Mouse (Mus musculus): ENCODE results near the gene S100a13. TPM values are rescaled to one million over a fixed set of nuclear protein-coding genes. Genes with fewer than 3 reads are reported as not detected.

S100a13 gene
- 133 TPM for polyA plus RNA-seq (2017; shearing (Covaris generic))

GRCm38 (mm10) chr3:90513796-90514590, at the start of gene S100a13, which contains the start of gene S100a1:
Gene S100a13, plus strand, starts transcription at chr3:90514435.
Gene S100a1, minus strand, starts transcription at chr3:90514392.

GRCm38 (mm10) chr3:90465686-90466310, 48.4 kb upstream of the S100a13 start, which contains the start of gene Npr1:
Gene Npr1, minus strand, starts transcription at chr3:90465866.

GRCm38 (mm10) chr3:90475831-90476611, 38.2 kb upstream of the S100a13 start, which contains the start of gene Ilf2:
Gene Ilf2, plus strand, starts transcription at chr3:90476126.

GRCm38 (mm10) chr3:90490696-90491256, 23.5 kb upstream of the S100a13 start, which contains the start of gene Snapin:
Gene Snapin, minus strand, starts transcription at chr3:90491033.

GRCm38 (mm10) chr3:90508950-90509746, 5.1 kb upstream of the S100a13 start, which contains the start of gene Chtop:
Gene Chtop, minus strand, starts transcription at chr3:90509498.

GRCm38 (mm10) chr3:90526580-90526979, 12.3 kb downstream of the S100a13 start, which contains the start of gene S100a14:
Gene S100a14, plus strand, starts transcription at chr3:90526856.

GRCm38 (mm10) chr3:90537141-90537904, 23.1 kb downstream of the S100a13 start, which contains the start of gene S100a16:
Gene S100a16, plus strand, starts transcription at chr3:90537254.

GRCm38 (mm10) chr3:90560008-90560628, 45.9 kb downstream of the S100a13 start, which contains the start of gene S100a3:
Gene S100a3, plus strand, starts transcription at chr3:90560578.

Other genes starting within 250 kb of the S100a13 start
- 53.6 TPM for gene Dennd4b, start 249.2 kb upstream of the S100a13 start, polyA plus RNA-seq (2017; shearing (Covaris generic))
- gene Gatad2b, start 221.3 kb upstream of the S100a13 start, polyA plus RNA-seq (2017; shearing (Covaris generic)): 12.1 TPM
- gene Slc27a3, start 124.5 kb upstream of the S100a13 start, polyA plus RNA-seq (2017; shearing (Covaris generic)): 0.49 TPM
- gene Ints3, start 80.8 kb upstream of the S100a13 start, polyA plus RNA-seq (2017; shearing (Covaris generic)): 34.7 TPM
- gene Npr1, start 48.6 kb upstream of the S100a13 start, polyA plus RNA-seq (2017; shearing (Covaris generic)): not detected
- 102 TPM for gene Ilf2, start 38.3 kb upstream of the S100a13 start, polyA plus RNA-seq (2017; shearing (Covaris generic))
- 107 TPM for gene Snapin, start 23.4 kb upstream of the S100a13 start, polyA plus RNA-seq (2017; shearing (Covaris generic))
- 166 TPM for gene Chtop, start 4.9 kb upstream of the S100a13 start, polyA plus RNA-seq (2017; shearing (Covaris generic))
- gene S100a1, start within 50 bp of the S100a13 start, polyA plus RNA-seq (2017; shearing (Covaris generic)): 3.4 TPM
- gene S100a14, start 12.4 kb downstream of the S100a13 start, polyA plus RNA-seq (2017; shearing (Covaris generic)): not detected
- 0.30 TPM for gene S100a16, start 22.8 kb downstream of the S100a13 start, polyA plus RNA-seq (2017; shearing (Covaris generic))
- 1.3 TPM for gene S100a3, start 46.1 kb downstream of the S100a13 start, polyA plus RNA-seq (2017; shearing (Covaris generic))
- gene S100a2, start 75.8 kb downstream of the S100a13 start, polyA plus RNA-seq (2017; shearing (Covaris generic)): 0.85 TPM
- gene Gm42674, start 87.5 kb downstream of the S100a13 start, polyA plus RNA-seq (2017; shearing (Covaris generic)): not detected
- 89.2 TPM for gene S100a4, start 89.3 kb downstream of the S100a13 start, polyA plus RNA-seq (2017; shearing (Covaris generic))
- not detected for gene S100a5, start 94.1 kb downstream of the S100a13 start, polyA plus RNA-seq (2017; shearing (Covaris generic))
- gene S100a6, start 98.4 kb downstream of the S100a13 start, polyA plus RNA-seq (2017; shearing (Covaris generic)): 126 TPM
- gene S100a7a, start 139.6 kb downstream of the S100a13 start, polyA plus RNA-seq (2017; shearing (Covaris generic)): not detected
- gene S100a8, start 154.5 kb downstream of the S100a13 start, polyA plus RNA-seq (2017; shearing (Covaris generic)): not detected
- not detected for gene S100a9, start 181.3 kb downstream of the S100a13 start, polyA plus RNA-seq (2017; shearing (Covaris generic))
- gene Pglyrp4, start 212.5 kb downstream of the S100a13 start, polyA plus RNA-seq (2017; shearing (Covaris generic)): not detected

All from CD4-positive, CD25-positive, alpha-beta regulatory T cell (primary cell).